Mouse (Mus musculus): Measurements from ENCODE around the gene Olfr538. TPM values are rescaled to one million over a fixed set of nuclear protein-coding genes. Genes with fewer than 3 reads are reported as not detected.
"Not testable (repeated sequence)": the region's sequence is repeated elsewhere in the genome, so short reads cannot be mapped to it uniquely, and the experiment has no call there.

Olfr538 gene
- not detected in 2 replicates for polyA plus RNA-seq (2015; fragmentation: Nextera tagmentation; extraction: Ambion mirVana)

DNA sequence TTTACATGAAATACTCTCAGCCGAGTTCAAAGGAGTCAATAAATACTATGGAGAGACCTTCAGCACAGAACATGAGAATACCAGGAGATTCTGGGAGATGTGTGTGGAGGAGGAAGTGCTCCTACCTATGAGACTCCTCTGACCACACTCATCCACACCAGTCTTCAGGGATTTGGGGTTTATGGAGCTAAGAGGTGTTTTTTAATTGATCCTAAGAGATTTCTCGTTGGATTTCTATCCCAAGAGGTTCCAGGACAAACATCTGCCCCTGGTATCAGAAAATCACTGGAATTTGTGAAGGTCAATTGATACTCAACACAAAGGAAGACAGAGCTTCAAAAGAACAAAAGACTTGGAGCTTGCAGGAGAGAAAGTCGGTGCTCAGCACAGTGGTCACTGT is at the start of gene Olfr538:
Gene Olfr538 (plus strand): TSS at position 301 of the 400 bp plus-strand sequence.
- no peaks in the 10 kb centered on the region for H3K36me3 ChIP-seq (ENCODE audit: control insufficient read depth, insufficient read depth, low read length)
- WGBS, result 63% methylated on average over 3 of the region's 3 CpGs

DNA sequence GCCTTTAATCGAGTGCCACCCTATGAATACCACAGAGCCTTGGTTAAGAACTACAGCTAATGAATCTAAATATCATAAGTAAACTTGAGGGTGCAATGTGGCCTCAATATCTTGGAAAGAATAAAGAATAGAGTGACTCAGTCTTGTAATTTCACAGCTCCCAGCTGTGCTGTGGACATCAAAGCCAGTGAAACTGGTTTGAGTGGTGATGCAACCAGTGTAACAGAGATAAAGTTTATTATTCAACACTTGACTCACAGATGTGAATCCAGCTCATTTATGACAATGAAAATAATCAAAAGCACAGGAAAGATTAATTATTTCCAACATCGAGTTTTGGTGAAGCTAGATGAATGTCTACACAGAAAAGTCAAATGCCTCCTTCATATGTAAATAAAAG is 27.9 kb upstream of the Olfr538 start:
- Histone ChIP-seq H3K4me2 (ENCODE audit: low read depth, low read length) (no peak overlapping the region), H3K9ac (ENCODE audit: low read length) (no peak overlapping the region), H3K9me3 (ENCODE audit: control insufficient read depth, low read length) (no peaks in the 10 kb centered on the region), H3K27me3 (ENCODE audit: control insufficient read depth, insufficient read depth, low read depth, low read length) (no peaks in the 10 kb centered on the region), H3K4me3 (ENCODE audit: low read length) (no peak overlapping the region), H3K4me1 (replicated peaks; ENCODE audit: control insufficient read depth, insufficient read depth, low read length) (no peaks in the 10 kb centered on the region), H3K36me3 (ENCODE audit: control insufficient read depth, insufficient read depth, low read length) (no peaks in the 10 kb centered on the region), H3K27ac (ENCODE audit: low read length) (no peak overlapping the region)
- no peak for ATAC-seq (ENCODE audit: low read depth)
- 51% methylated on average over 2 of the region's 2 CpGs for WGBS

More for the DNA sequence above, at the start of gene Olfr538:
- Histone ChIP-seq H3K9me3 (ENCODE audit: control insufficient read depth, low read length) (no peaks in the 10 kb centered on the region), H3K9ac (ENCODE audit: low read length) (no peak within 1 kb of the TSS), H3K4me1 (replicated peaks; ENCODE audit: control insufficient read depth, insufficient read depth, low read length) (no peaks in the 10 kb centered on the region), H3K27ac (ENCODE audit: low read length) (no peak within 1 kb of the TSS), H3K4me3 (ENCODE audit: low read length) (no peak within 1 kb of the TSS), H3K27me3 (ENCODE audit: control insufficient read depth, insufficient read depth, low read depth, low read length) (no peaks in the 10 kb centered on the region), H3K4me2 (ENCODE audit: low read depth, low read length) (no peak within 1 kb of the TSS)
- ATAC-seq (ENCODE audit: low read depth), result no peak

DNA sequence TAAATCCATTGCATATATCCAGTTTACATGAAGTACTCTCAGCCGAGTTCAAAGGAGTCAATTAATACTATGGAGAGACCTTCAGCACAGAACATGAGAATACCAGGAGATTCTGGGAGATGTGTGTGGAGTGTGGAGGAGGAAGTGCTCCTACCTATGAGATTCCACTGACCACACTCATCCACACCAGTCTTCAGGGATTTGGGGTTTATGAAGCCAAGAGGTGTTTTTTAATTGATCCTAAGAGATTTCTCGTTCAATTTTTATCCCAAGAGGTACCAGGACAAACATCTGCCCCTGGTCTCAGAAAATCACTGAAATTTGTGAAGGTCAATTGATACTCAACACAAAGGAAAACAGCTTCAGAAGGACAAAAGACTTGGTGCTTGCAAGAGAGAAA is 33.3 kb downstream of the Olfr538 start, which contains the start of gene Olfr46:
Gene Olfr46 (plus strand): TSS at position 301 of the 400 bp plus-strand sequence.
- H3K27ac ChIP-seq (ENCODE audit: low read length); H3K9me3 ChIP-seq (ENCODE audit: control insufficient read depth, low read length); ATAC-seq (ENCODE audit: low read depth); H3K36me3 ChIP-seq (ENCODE audit: control insufficient read depth, insufficient read depth, low read length); H3K9ac ChIP-seq (ENCODE audit: low read length); H3K4me1 ChIP-seq (replicated peaks; ENCODE audit: control insufficient read depth, insufficient read depth, low read length); H3K4me3 ChIP-seq (ENCODE audit: low read length); H3K27me3 ChIP-seq (ENCODE audit: control insufficient read depth, insufficient read depth, low read depth, low read length); H3K4me2 ChIP-seq (ENCODE audit: low read depth, low read length): not testable (repeated sequence)
- 73% methylated on average over 2 of the region's 2 CpGs for WGBS

Other genes with a start within 250 kb of the Olfr538 start
- gene Olfr525, start 247.0 kb upstream of the Olfr538 start, polyA plus RNA-seq (2015; fragmentation: Nextera tagmentation; extraction: Ambion mirVana), result not detected in 2 replicates
- not detected in 2 replicates for gene Olfr527, start 233.9 kb upstream of the Olfr538 start, polyA plus RNA-seq (2015; fragmentation: Nextera tagmentation; extraction: Ambion mirVana)
- not detected in 2 replicates for gene Olfr60, start 206.2 kb upstream of the Olfr538 start, polyA plus RNA-seq (2015; fragmentation: Nextera tagmentation; extraction: Ambion mirVana)
- not detected in 2 replicates for gene Olfr530, start 191.6 kb upstream of the Olfr538 start, polyA plus RNA-seq (2015; fragmentation: Nextera tagmentation; extraction: Ambion mirVana)
- not detected in 2 replicates for gene Olfr531, start 165.0 kb upstream of the Olfr538 start, polyA plus RNA-seq (2015; fragmentation: Nextera tagmentation; extraction: Ambion mirVana)
- gene Olfr532, start 146.2 kb upstream of the Olfr538 start, polyA plus RNA-seq (2015; fragmentation: Nextera tagmentation; extraction: Ambion mirVana), result not detected in 2 replicates
- not detected in 2 replicates for gene Olfr533, start 104.5 kb upstream of the Olfr538 start, polyA plus RNA-seq (2015; fragmentation: Nextera tagmentation; extraction: Ambion mirVana)
- not detected in 2 replicates for gene Olfr535, start 83.7 kb upstream of the Olfr538 start, polyA plus RNA-seq (2015; fragmentation: Nextera tagmentation; extraction: Ambion mirVana)
- gene Olfr536, start 60.5 kb upstream of the Olfr538 start, polyA plus RNA-seq (2015; fragmentation: Nextera tagmentation; extraction: Ambion mirVana), result not detected in 2 replicates
- gene Olfr46, start 33.4 kb downstream of the Olfr538 start, polyA plus RNA-seq (2015; fragmentation: Nextera tagmentation; extraction: Ambion mirVana), result not detected in 2 replicates
- not detected in 2 replicates for gene Olfr61, start 61.1 kb downstream of the Olfr538 start, polyA plus RNA-seq (2015; fragmentation: Nextera tagmentation; extraction: Ambion mirVana)
- not detected in 2 replicates for gene Olfr53, start 78.6 kb downstream of the Olfr538 start, polyA plus RNA-seq (2015; fragmentation: Nextera tagmentation; extraction: Ambion mirVana)
- gene Olfr539, start 92.0 kb downstream of the Olfr538 start, polyA plus RNA-seq (2015; fragmentation: Nextera tagmentation; extraction: Ambion mirVana), result not detected in 2 replicates
- not detected in 2 replicates for gene Olfr45, start 114.1 kb downstream of the Olfr538 start, polyA plus RNA-seq (2015; fragmentation: Nextera tagmentation; extraction: Ambion mirVana)
- not detected in 2 replicates for gene Olfr541, start 129.4 kb downstream of the Olfr538 start, polyA plus RNA-seq (2015; fragmentation: Nextera tagmentation; extraction: Ambion mirVana)
- gene Cyp2e1, start 195.9 kb downstream of the Olfr538 start, polyA plus RNA-seq (2015; fragmentation: Nextera tagmentation; extraction: Ambion mirVana), result 0.43 and 0.63 TPM in 2 replicates
- gene Syce1, start 220.0 kb downstream of the Olfr538 start, polyA plus RNA-seq (2015; fragmentation: Nextera tagmentation; extraction: Ambion mirVana), result 0.24 and 0.40 TPM in 2 replicates

Data from lung, embryonic 16.5 days (tissue).